Mouse (Mus musculus) stomach, embryonic 14.5 days (tissue): ENCODE data around the gene Marc1. TPM values are rescaled to one million over a fixed set of nuclear protein-coding genes. Genes with fewer than 3 reads are reported as not detected.

Experiments
- ATAC-seq: fragments of 200-750 bp; cut with Nextera tagmentation; 2 replicates; pipeline ENCODE4 v1.8.0; 2017; ENCODE audit warnings: low read depth, moderate TSS enrichment; ENCODE audit not compliant: insufficient number of reproducible peaks, insufficient read depth, low FRiP score
- H3K27ac ChIP-seq: fragments of 300-500 bp; sonication (generic); 2 replicates; pipeline ENCODE4 v1.5.1; 2014; ENCODE audit warnings: mild to moderate bottlenecking, low read length, moderate library complexity, mixed read lengths
- H3K27me3 ChIP-seq: fragments of 300-500 bp; sonication (generic); 2 replicates; pipeline ENCODE4 v1.6.1; 2014; ENCODE audit warnings: low read length, control low read depth, mixed read lengths; ENCODE audit not compliant: control insufficient read depth, insufficient read depth
- H3K36me3 ChIP-seq: fragments of 300-500 bp; sonication (generic); 2 replicates; pipeline ENCODE4 v1.6.1; 2014; ENCODE audit warnings: mild to moderate bottlenecking, control low read depth, low read length, moderate library complexity, mixed read lengths; ENCODE audit not compliant: control insufficient read depth, insufficient read depth
- H3K4me1 ChIP-seq: fragments of 300-500 bp; sonication (generic); 2 replicates; pipeline ENCODE4 v1.6.1; 2014; ENCODE audit warnings: low read length, control low read depth, mixed read lengths; ENCODE audit not compliant: control insufficient read depth, insufficient read depth
- H3K4me2 ChIP-seq: fragments of 300-500 bp; sonication (generic); replicated peaks from 2 replicates; pipeline ENCODE4 v1.6.1; 2014; ENCODE audit warnings: low read depth, low read length, control low read depth
- H3K4me3 ChIP-seq: fragments of 300-500 bp; sonication (generic); 2 replicates; pipeline ENCODE4 v1.5.1; 2014; ENCODE audit warnings: low read depth, low read length, control low read depth
- H3K9ac ChIP-seq: fragments of 300-500 bp; sonication (generic); replicated peaks from 2 replicates; pipeline ENCODE4 v1.6.1; 2014; ENCODE audit warnings: low read depth, mild to moderate bottlenecking, control low read depth, low read length, moderate library complexity, mixed read lengths
- H3K9me3 ChIP-seq: fragments of 300-500 bp; sonication (generic); 2 replicates; pipeline ENCODE4 v1.6.1; 2016; ENCODE audit warnings: low read depth, low read length, control low read depth; ENCODE audit not compliant: control insufficient read depth
- WGBS: fragments of 180-500 bp; shearing (Covaris S2); extraction: QIAGEN DNeasy Blood & Tissue Kit; methylation state at CpG from one replicate; pipeline ENCODE4 v1.1.7; 2014; 5-methylcytosine and 5-hydroxymethylcytosine counted together
- polyA plus RNA-seq: library from polyadenylated mRNA; unstranded; fragments of >200 nt; fragmentation: Nextera tagmentation; extraction: Ambion mirVana; gene quantifications from 2 replicates; pipeline ENCODE4 v1.2.1, GENCODE M21; 2014

Gene Marc1
- polyA plus RNA-seq, 1 experiment from 2014 or later, result 0.20 TPM

DNA sequence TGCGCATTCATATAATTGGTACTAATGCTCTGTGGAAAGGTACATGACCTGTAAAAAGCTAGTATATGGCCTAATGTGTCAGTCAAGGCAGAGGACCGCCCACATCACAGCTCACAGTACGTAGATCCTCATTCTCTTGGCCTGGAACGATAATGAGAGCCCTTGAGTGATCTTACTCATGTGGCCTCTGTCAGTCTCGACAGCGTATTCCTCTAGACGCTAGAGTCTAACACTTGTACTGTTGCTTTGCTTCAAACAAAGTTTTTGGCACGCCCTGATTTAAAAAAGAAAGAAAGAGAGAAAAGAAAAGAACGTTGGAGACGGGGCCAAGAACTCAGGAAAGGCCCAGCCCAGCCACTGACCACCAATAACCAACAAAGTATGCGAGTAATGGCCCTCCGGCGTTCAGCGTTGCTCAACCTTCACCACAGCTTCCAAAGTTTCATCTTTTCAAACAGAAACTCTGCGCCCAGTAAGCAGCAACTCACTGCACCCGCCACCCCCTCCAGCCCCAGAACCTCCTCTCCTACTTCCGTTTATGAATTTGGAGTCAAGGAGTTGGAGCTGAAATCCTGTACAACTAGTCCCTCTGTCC, 2.6 kb downstream of the Marc1 start:
- no peak for ATAC-seq
- H3K4me1 ChIP-seq, result peaks cover 10% of the 10 kb centered on the region; the same call in 1 of the 2 replicates
- no peak overlapping the region for H3K27ac ChIP-seq
- no peak overlapping the region for H3K4me3 ChIP-seq
- 0 out of 2 replicates have a peak, but pooled peaks cover 10% of the 10 kb centered on the region for H3K27me3 ChIP-seq
- no peaks in the 10 kb centered on the region for H3K9me3 ChIP-seq
- no peak overlapping the region for H3K9ac ChIP-seq
- no peak overlapping the region for H3K4me2 ChIP-seq
- 86% methylated on average over 17 of the region's 17 CpGs for WGBS
- peaks cover 3% of the 10 kb centered on the region; the same call in 1 of the 2 replicates for H3K36me3 ChIP-seq

DNA sequence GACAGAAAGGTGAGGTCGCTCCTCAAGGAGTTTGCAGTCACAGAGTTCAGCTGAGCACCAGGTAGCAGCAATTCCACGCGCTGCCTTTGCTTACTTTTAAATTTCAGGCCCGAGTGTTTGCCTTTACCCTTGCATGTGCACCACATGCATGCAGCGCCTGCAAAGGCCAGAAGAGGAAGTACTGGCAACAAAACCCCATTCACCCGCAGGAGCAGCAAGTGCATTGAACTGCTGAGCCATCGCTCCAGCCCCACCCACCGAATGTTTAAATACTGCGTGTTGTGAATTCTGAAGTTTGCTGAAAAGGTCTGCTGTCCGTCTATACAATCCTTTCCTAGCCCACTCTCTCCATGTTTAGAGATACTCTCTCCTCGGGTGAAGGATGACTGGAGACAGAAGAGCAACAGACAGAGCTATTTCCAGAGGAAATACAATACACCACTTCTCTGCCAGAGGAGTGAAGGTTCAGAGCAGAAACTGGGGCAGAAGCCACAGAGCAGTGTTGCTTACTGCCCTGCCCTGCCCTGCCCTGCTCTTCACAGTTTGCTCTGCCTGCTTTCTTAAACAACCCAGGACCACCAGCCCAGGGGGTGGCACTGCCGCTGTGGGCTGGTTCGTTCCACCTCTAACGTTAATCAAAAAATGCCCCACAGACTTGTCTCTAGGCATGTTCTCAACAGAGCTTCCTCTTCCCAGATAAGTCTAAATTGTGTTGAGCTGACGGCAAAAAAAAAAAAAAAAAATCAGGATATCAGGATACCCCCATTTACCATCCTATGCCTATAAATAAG, 3.3 kb downstream of the Marc1 start:
- no peaks in the 10 kb centered on the region for H3K9me3 ChIP-seq
- no peak overlapping the region for H3K27ac ChIP-seq
- H3K4me3 ChIP-seq, result no peak overlapping the region
- 54% methylated on average over 15 of the region's 15 CpGs for WGBS
- H3K9ac ChIP-seq, result no peak overlapping the region
- H3K27me3 ChIP-seq, result 0 out of 2 replicates have a peak, but pooled peaks cover 10% of the 10 kb centered on the region
- ATAC-seq, result no peak
- H3K4me2 ChIP-seq, result no peak overlapping the region
- peaks cover 2% of the 10 kb centered on the region; the same call in 1 of the 2 replicates for H3K36me3 ChIP-seq
- H3K4me1 ChIP-seq, result peaks cover 10% of the 10 kb centered on the region; the same call in 1 of the 2 replicates

DNA sequence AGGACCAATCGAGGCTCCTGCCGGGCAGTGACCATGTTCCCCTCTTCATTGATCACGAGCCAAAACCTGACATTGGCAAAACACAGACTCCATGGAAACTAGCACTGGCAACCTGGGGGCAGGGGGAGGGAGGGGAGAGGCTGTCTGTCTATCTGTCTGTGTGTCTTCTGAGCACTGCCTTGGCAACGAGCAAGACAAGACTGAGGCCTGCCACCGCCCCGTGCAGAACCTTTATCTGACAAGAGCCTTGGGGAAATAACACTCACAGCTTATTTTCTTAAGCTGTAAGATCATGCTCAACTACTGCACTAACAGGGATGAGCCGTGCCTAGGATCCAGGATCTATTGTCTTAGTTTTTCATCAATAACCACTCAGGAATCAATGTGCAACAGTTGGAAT, 4.0 kb downstream of the Marc1 start:
- no peak overlapping the region for H3K9ac ChIP-seq
- H3K4me1 ChIP-seq, result peaks cover 10% of the 10 kb centered on the region; the same call in 1 of the 2 replicates
- no peaks in the 10 kb centered on the region for H3K9me3 ChIP-seq
- H3K4me3 ChIP-seq, result no peak overlapping the region
- no peak overlapping the region for H3K4me2 ChIP-seq
- H3K27me3 ChIP-seq, result 0 out of 2 replicates have a peak, but pooled peaks cover 10% of the 10 kb centered on the region
- no peaks in the 10 kb centered on the region for H3K36me3 ChIP-seq
- H3K27ac ChIP-seq, result no peak overlapping the region
- 65% methylated on average over 7 of the region's 7 CpGs for WGBS
- ATAC-seq, result no peak

DNA sequence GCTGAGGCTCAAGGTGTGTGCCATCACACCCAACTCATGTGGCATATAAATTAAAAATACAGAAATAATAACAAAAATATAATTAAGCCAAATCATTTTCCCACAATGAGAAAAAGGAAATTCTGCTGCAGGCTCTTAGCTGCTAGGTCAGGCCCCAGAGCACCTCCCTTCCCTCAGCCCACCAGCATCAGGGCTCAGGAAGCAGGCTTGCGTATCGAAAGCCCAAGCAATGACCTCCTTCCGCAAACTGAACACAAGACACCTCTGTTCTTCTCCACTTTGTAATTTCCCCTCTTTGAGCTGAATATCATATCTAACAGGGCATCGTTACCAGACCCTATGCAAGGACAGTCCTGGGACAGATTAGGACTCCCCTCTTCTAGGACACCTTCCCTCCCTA, 5.4 kb downstream of the Marc1 start:
- no peak overlapping the region for H3K9ac ChIP-seq
- H3K27me3 ChIP-seq, result 0 out of 2 replicates have a peak, but pooled peaks cover 8% of the 10 kb centered on the region
- ATAC-seq, result no peak
- no peaks in the 10 kb centered on the region for H3K36me3 ChIP-seq
- H3K27ac ChIP-seq, result no peak overlapping the region
- 89% methylated on average over 4 of the region's 4 CpGs for WGBS
- 0 out of 2 replicates have a peak, but pooled peaks cover 3% of the 10 kb centered on the region for H3K9me3 ChIP-seq
- H3K4me1 ChIP-seq, result peaks cover 3% of the 10 kb centered on the region; the same call in 1 of the 2 replicates
- no peak overlapping the region for H3K4me2 ChIP-seq
- H3K4me3 ChIP-seq, result no peak overlapping the region

DNA sequence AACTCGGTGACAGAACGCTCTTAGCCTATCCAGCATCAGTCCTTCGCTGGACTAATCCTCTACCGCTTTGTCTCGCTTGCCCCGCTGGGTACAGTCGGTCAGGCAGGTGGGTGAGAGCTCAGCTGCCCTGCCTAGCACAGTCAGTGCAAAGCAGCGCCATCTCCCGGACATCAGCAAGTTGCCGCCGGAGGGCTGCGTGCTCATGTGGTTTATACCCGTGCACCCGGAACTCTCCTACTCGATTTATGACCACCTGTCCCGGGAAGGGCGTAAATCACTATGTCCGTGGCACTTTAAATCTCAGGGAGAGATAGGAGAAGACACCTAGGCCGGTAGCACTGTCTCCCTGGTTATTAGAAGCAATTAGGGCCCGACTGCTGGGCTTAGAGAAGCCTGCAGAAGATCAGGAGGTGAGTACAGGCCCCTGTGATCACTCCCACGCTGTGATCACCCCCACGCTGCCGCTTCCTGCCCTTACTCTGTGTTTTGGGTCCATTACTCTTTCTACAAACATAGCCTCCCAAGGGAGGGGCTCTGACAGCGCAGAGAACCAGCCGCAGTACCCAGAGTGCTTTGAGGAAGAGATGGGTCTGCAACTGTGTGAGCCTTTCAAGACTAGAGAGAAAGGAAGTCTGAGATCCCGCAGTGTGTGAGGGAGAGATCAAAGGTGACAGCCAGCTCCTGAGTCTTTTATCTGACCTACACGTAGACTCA, 17.8 kb downstream of the Marc1 start:
- Histone ChIP-seq H3K9ac (peak overlapping the region; percentile 3; the same call in 1 of the 2 replicates), H3K27me3 (no peaks in the 10 kb centered on the region; the same call in 1 of the 2 replicates), H3K4me2 (no peak overlapping the region)

DNA sequence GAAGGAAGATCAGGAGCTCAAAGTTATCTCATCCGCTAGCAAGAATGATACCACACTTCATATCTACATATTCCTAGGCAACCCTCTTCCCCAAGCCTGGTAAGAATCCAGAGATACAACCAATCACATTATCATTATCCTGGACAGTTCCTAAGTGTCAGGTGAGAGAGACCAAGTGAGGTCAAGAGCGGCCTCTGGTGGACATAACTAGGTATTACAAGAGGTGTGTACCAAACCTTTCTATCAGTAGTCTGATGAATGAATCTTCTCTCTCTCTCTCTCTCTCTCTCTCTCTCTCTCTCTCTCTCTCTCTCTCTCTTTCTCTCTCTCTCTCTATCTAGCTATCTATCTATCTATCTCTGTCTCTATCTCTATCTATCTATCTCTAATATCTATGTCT, 20.0 kb downstream of the Marc1 start:
- H3K27ac ChIP-seq, result no peak overlapping the region
- H3K36me3 ChIP-seq, result no peaks in the 10 kb centered on the region
- H3K27me3 ChIP-seq, result no peaks in the 10 kb centered on the region; the same call in 1 of the 2 replicates
- H3K4me3 ChIP-seq, result no peak overlapping the region
- no peak for ATAC-seq
- H3K9ac ChIP-seq, result no peak overlapping the region
- no peaks in the 10 kb centered on the region for H3K9me3 ChIP-seq
- no peaks in the 10 kb centered on the region for H3K4me1 ChIP-seq
- WGBS, result 7% methylated on average over 2 of the region's 2 CpGs
- no peak overlapping the region for H3K4me2 ChIP-seq

More for the DNA sequence above, 17.8 kb downstream of the Marc1 start:
- H3K4me3 ChIP-seq, result no peak overlapping the region
- H3K9me3 ChIP-seq, result 0 out of 2 replicates have a peak, but pooled peaks cover 2% of the 10 kb centered on the region
- H3K36me3 ChIP-seq, result no peaks in the 10 kb centered on the region
- H3K27ac ChIP-seq, result no peak overlapping the region
- ATAC-seq, result no peak
- H3K4me1 ChIP-seq, result no peaks in the 10 kb centered on the region
- WGBS, result 16% methylated on average over 27 of the region's 27 CpGs

DNA sequence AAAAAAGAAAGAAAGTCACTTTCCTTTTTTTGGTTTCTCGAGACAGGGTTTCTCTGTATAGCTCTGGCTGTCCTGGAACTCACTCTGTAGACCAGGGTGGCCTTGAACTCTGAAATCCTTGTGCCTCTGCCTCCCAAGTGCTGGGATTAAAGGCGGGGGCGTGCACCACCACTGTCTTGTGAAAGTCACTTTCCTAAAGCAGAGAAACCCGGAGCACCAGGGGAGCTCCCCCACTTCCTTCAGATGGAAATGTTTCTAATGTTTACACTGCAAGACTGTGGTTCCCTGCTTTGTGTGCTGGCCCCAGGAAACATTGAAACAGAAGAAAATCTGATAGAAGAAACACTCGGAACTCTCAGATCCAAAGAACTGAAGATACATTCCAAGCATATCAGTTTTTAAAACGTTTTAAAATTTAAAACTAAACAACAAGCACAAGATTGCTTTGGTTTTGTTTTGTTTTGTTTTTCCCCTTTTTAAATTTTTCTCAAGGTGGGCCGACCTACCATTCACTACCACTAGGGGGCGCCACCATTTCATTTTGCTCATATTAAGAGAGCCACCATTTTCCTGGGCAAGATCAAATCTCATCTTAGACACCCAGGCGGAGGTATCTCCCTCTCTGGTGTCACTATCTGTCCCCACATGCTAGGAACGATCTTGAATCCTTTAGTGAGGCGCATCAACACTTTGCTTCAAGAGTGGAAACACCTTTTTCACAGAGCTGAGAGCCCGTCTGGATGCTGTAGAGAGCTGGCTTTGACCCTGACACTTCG, 24.5 kb downstream of the Marc1 start:
- Histone ChIP-seq H3K27me3 (no peaks in the 10 kb centered on the region; the same call in 1 of the 2 replicates), H3K4me1 (peaks cover 14% of the 10 kb centered on the region), H3K27ac (no peak overlapping the region), H3K4me2 (no peak overlapping the region), H3K36me3 (no peaks in the 10 kb centered on the region), H3K4me3 (no peak overlapping the region), H3K9ac (no peak overlapping the region), H3K9me3 (no peaks in the 10 kb centered on the region)
- ATAC-seq, result no peak
- 71% methylated on average over 13 of the region's 13 CpGs for WGBS
